28 mouse cellular contexts compared by ENCODE assay signal in genomic region chr1:140364787-140365186, GRCm38 (mm10).
DNase-seq lines count a peak whose midpoint lies in the region; ATAC-seq and TF ChIP-seq lines count a peak whose summit lies in the region.
"Had no signal": no experiment of that assay in that cellular context is flagged by ENCODE, and none has a peak within 500 bp of the region (broad histone marks: within the 10 kb centered on the region; RNA-seq: fewer than 3 reads in every experiment).

No protein-coding gene starts in this region.

- 44% methylated on average over 2 of the region's 2 CpGs for WGBS in midbrain, embryonic 11.5 days
- 37% methylated on average over 2 of the region's 2 CpGs for WGBS in midbrain, embryonic 13.5 days
- WGBS in embryonic facial prominence, embryonic 14.5 days = 44% methylated on average over 2 of the region's 2 CpGs

- H3K4me3 ChIP-seq in midbrain, embryonic 11.5 days (ENCODE audit: low read depth, low read length) = no peak overlapping the region
- H3K4me3 ChIP-seq in midbrain, embryonic 13.5 days (replicated peaks) = no peak overlapping the region
- H3K4me3 ChIP-seq in embryonic facial prominence, embryonic 14.5 days (ENCODE audit: low read depth, low read length) = no peak overlapping the region
- H3K4me3 ChIP-seq: embryonic facial prominence, embryonic 12.5 days; erythroblast, embryonic 14.5 days; forebrain, embryonic 12.5 days; forebrain, embryonic 15.5 days; heart, adult 2 months; heart, embryonic 10.5 days; heart, embryonic 13.5 days; hindbrain, embryonic 15.5 days had no signal

- H3K4me1 ChIP-seq in midbrain, embryonic 11.5 days (ENCODE audit: control insufficient read depth, insufficient read depth, low read length) = no peaks in the 10 kb centered on the region
- no peaks in the 10 kb centered on the region for H3K4me1 ChIP-seq in midbrain, embryonic 13.5 days (replicated peaks)
- H3K4me1 ChIP-seq in embryonic facial prominence, embryonic 14.5 days (ENCODE audit: control insufficient read depth, insufficient read depth, low read length) = no peaks in the 10 kb centered on the region
- H3K4me1 ChIP-seq: embryonic facial prominence, embryonic 12.5 days; forebrain, embryonic 12.5 days; forebrain, embryonic 15.5 days; heart, embryonic 10.5 days; heart, embryonic 13.5 days; hindbrain, embryonic 15.5 days had no signal

- H3K4me2 ChIP-seq in midbrain, embryonic 11.5 days = no peak overlapping the region
- no peak overlapping the region for H3K4me2 ChIP-seq in midbrain, embryonic 13.5 days (replicated peaks)
- no peak overlapping the region for H3K4me2 ChIP-seq in embryonic facial prominence, embryonic 14.5 days (ENCODE audit: low read depth, low read length)
- H3K4me2 ChIP-seq: embryonic facial prominence, embryonic 12.5 days; forebrain, embryonic 12.5 days; forebrain, embryonic 15.5 days; heart, embryonic 13.5 days; hindbrain, embryonic 15.5 days had no signal

- H3K27ac ChIP-seq in midbrain, embryonic 11.5 days (ENCODE audit: low read depth, low read length) = no peak overlapping the region
- H3K27ac ChIP-seq in midbrain, embryonic 13.5 days = no peak overlapping the region
- H3K27ac ChIP-seq in embryonic facial prominence, embryonic 14.5 days (replicated peaks; ENCODE audit: low read depth, low read length) = no peak overlapping the region
- H3K27ac ChIP-seq: embryonic facial prominence, embryonic 12.5 days; forebrain, embryonic 12.5 days; forebrain, embryonic 15.5 days; heart, adult 2 months; heart, embryonic 10.5 days; heart, embryonic 13.5 days; hindbrain, embryonic 15.5 days had no signal

- peak; percentile 27 for DNase-seq in embryo, embryonic 10 days (ENCODE audit: low spot score)
- no peak for DNase-seq in embryo, embryonic 9.5 days (ENCODE audit: extremely low spot score)
- DNase-seq in midbrain, embryonic 11.5 days (ENCODE audit: low spot score, missing footprints) = peak; percentile 80
- DNase-seq in brain, embryonic 14.5 days (ENCODE audit: low read depth) = peak; percentile 12
- DNase-seq in embryonic facial prominence, embryonic 14.5 days (ENCODE audit: low spot score) = peak; percentile 44
- no peak for DNase-seq in heart, adult 11 months
- DNase-seq in layer of hippocampus, adult 18-20 months (ENCODE audit: low spot score in 2 of 2) = no peak
- DNase-seq: adrenal gland, postnatal 10 days; adrenal gland, postnatal 36 days; cerebellum, adult 11 months; cerebellum, adult 2 months; cerebellum, adult 9-11 months; cerebellum, postnatal 25 days; gastrocnemius, postnatal 25 days; heart, adult 2 months; heart, postnatal 14 days; heart, postnatal 4 days had no signal

- TF ChIP-seq POLR2A in brain, embryonic 14.5 days (IDR thresholded peaks at IDR 0.05; ENCODE audit: borderline replicate concordance, extremely low read depth, insufficient read depth, insufficient read length, poor library complexity, severe bottlenecking) = no peak

- ATAC-seq in midbrain, embryonic 11.5 days (ENCODE audit: low FRiP score) = no peak
- ATAC-seq in midbrain, embryonic 13.5 days = no peak
- ATAC-seq in embryonic facial prominence, embryonic 14.5 days (ENCODE audit: low read depth) = no peak
- ATAC-seq: forebrain, embryonic 15.5 days; Patski had no signal

- no peaks in the 10 kb centered on the region for H3K36me3 ChIP-seq in midbrain, embryonic 11.5 days (ENCODE audit: control insufficient read depth, insufficient read depth, low read length)
- no peaks in the 10 kb centered on the region for H3K36me3 ChIP-seq in midbrain, embryonic 13.5 days
- no peaks in the 10 kb centered on the region for H3K36me3 ChIP-seq in embryonic facial prominence, embryonic 14.5 days (ENCODE audit: control insufficient read depth, insufficient read depth, low read length)
- H3K36me3 ChIP-seq: embryonic facial prominence, embryonic 12.5 days; forebrain, embryonic 12.5 days; forebrain, embryonic 15.5 days; G1E; heart, embryonic 10.5 days; heart, embryonic 13.5 days; hindbrain, embryonic 15.5 days had no signal

- no peaks in the 10 kb centered on the region for H3K27me3 ChIP-seq in midbrain, embryonic 11.5 days (ENCODE audit: control insufficient read depth, insufficient read depth, low read length)
- no peaks in the 10 kb centered on the region for H3K27me3 ChIP-seq in midbrain, embryonic 13.5 days
- H3K27me3 ChIP-seq in embryonic facial prominence, embryonic 14.5 days (replicated peaks; ENCODE audit: control insufficient read depth, insufficient read depth, low read length) = no peaks in the 10 kb centered on the region
- H3K27me3 ChIP-seq: CH12.LX; embryonic facial prominence, embryonic 12.5 days; forebrain, embryonic 12.5 days; forebrain, embryonic 15.5 days; heart, embryonic 13.5 days; hindbrain, embryonic 15.5 days had no signal

- H3K9me3 ChIP-seq in midbrain, embryonic 11.5 days (ENCODE audit: control insufficient read depth, low read length) = no peaks in the 10 kb centered on the region
- H3K9me3 ChIP-seq in midbrain, embryonic 13.5 days = no peaks in the 10 kb centered on the region
- no peaks in the 10 kb centered on the region for H3K9me3 ChIP-seq in embryonic facial prominence, embryonic 14.5 days (ENCODE audit: control insufficient read depth, low read length)
- H3K9me3 ChIP-seq: embryonic facial prominence, embryonic 12.5 days; forebrain, embryonic 12.5 days; forebrain, embryonic 15.5 days; G1E; heart, embryonic 10.5 days; heart, embryonic 13.5 days; hindbrain, embryonic 15.5 days had no signal

- no peak for TF ChIP-seq CTCF in brain, embryonic 14.5 days (IDR thresholded peaks at IDR 0.05; ENCODE audit: borderline replicate concordance, extremely low read depth, insufficient read depth, insufficient read length)

- H3K9ac ChIP-seq in midbrain, embryonic 11.5 days (ENCODE audit: low read length) = no peak overlapping the region
- no peak overlapping the region for H3K9ac ChIP-seq in midbrain, embryonic 13.5 days (replicated peaks)
- no peak overlapping the region for H3K9ac ChIP-seq in embryonic facial prominence, embryonic 14.5 days (ENCODE audit: low read depth, low read length)
- H3K9ac ChIP-seq: embryonic facial prominence, embryonic 12.5 days; forebrain, embryonic 12.5 days; forebrain, embryonic 15.5 days; heart, embryonic 13.5 days; hindbrain, embryonic 15.5 days had no signal

Comparison
In these comparisons a context has a peak if more than half of its experiments do, and no peak if none do; other contexts are left out.
1. DNase-seq: peak in embryo, embryonic 10 days (single experiment), midbrain, embryonic 11.5 days (single experiment), brain, embryonic 14.5 days (single experiment) and embryonic facial prominence, embryonic 14.5 days (single experiment); none in embryo, embryonic 9.5 days (single experiment), heart, adult 11 months (single experiment) and layer of hippocampus, adult 18-20 months (0 of 2).